In the genomic region with DNA sequence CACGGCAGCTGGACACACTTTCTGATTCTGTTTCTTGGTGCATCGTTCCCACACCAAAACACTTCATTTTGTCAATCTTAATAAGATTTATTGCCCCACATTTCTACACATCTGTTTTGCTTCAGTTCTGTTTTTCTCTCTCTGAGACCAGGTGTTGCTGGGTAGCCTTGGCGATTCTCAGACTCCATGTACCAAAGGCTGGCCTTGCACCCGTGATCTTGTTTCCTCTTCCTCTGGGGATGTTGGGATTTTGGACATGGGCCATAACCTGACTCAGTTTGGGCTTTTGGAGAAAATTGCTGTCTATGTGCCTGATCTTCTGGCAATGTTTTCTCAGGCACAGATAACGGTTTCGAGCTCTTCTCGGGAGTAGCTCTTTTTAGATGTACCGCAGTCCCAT, we compare ENCODE assay signal across 23 mouse cellular contexts. TPM values are rescaled to one million over a fixed set of nuclear protein-coding genes. Genes with fewer than 3 reads are reported as not detected.
DNase-seq lines count a peak whose midpoint lies in the region; ATAC-seq lines count a peak whose summit lies in the region.
"Had no signal": no experiment of that assay in that cellular context is flagged by ENCODE, and none has a peak within 500 bp of the region (broad histone marks: within the 10 kb centered on the region; RNA-seq: fewer than 3 reads in every experiment).

No protein-coding gene starts in this region.

- no peaks in the 10 kb centered on the region for H3K9me3 ChIP-seq in heart, embryonic 12.5 days (replicated peaks)
- no peaks in the 10 kb centered on the region for H3K9me3 ChIP-seq in midbrain, embryonic 14.5 days (ENCODE audit: control insufficient read depth, low read length)
- H3K9me3 ChIP-seq: embryonic facial prominence, embryonic 13.5 days; forebrain, embryonic 12.5 days; G1E; heart, embryonic 15.5 days; hindbrain, embryonic 13.5 days; intestine, embryonic 15.5 days had no signal

- H3K27ac ChIP-seq in heart, embryonic 12.5 days (ENCODE audit: poor library complexity, severe bottlenecking), result no peak overlapping the region
- no peak overlapping the region for H3K27ac ChIP-seq in midbrain, embryonic 14.5 days (replicated peaks; ENCODE audit: low read depth, low read length)
- H3K27ac ChIP-seq: forebrain, embryonic 12.5 days; gastrocnemius, adult 2 months; heart, embryonic 15.5 days; hindbrain, embryonic 13.5 days; intestine, embryonic 15.5 days had no signal

- no peak overlapping the region for H3K9ac ChIP-seq in heart, embryonic 12.5 days
- H3K9ac ChIP-seq in midbrain, embryonic 14.5 days (replicated peaks; ENCODE audit: low read length), result no peak overlapping the region
- H3K9ac ChIP-seq: embryonic facial prominence, embryonic 13.5 days; forebrain, embryonic 12.5 days; heart, embryonic 15.5 days; hindbrain, embryonic 13.5 days; intestine, embryonic 15.5 days had no signal

- 82% methylated on average over 8 of the region's 8 CpGs for WGBS in heart, embryonic 12.5 days
- WGBS in midbrain, embryonic 14.5 days, result 93% methylated on average over 8 of the region's 8 CpGs

- no peak overlapping the region for H3K4me2 ChIP-seq in heart, embryonic 12.5 days
- no peak overlapping the region for H3K4me2 ChIP-seq in midbrain, embryonic 14.5 days (ENCODE audit: low read length)
- H3K4me2 ChIP-seq: embryonic facial prominence, embryonic 13.5 days; forebrain, embryonic 12.5 days; heart, embryonic 15.5 days; hindbrain, embryonic 13.5 days; intestine, embryonic 15.5 days had no signal

- DNase-seq in heart, adult 8-10 months (ENCODE audit: low spot score), result peak; percentile 10
- DNase-seq in A20 (ENCODE audit: low read depth, low spot score) (peak; percentile 46), MN1 (ENCODE audit: low spot score) (peak; percentile 65)
- DNase-seq in mesoderm, embryonic 11.5 days (ENCODE audit: low read depth, low spot score), result peak; percentile 4
- DNase-seq in midbrain, embryonic 14.5 days, result no peak
- DNase-seq: adrenal gland, adult 2 months; adrenal gland, postnatal 25 days; B cell, adult 2 months; cerebellum, adult 18-20 months; cerebellum, adult 9-11 months; cerebellum, postnatal 36 days; gastrocnemius, adult 2 months; gastrocnemius, postnatal 36 days; heart, postnatal 14 days had no signal

- no peak overlapping the region for H3K4me3 ChIP-seq in heart, embryonic 12.5 days
- no peak overlapping the region for H3K4me3 ChIP-seq in midbrain, embryonic 14.5 days (replicated peaks; ENCODE audit: low read depth, low read length)
- H3K4me3 ChIP-seq: embryonic facial prominence, embryonic 13.5 days; forebrain, embryonic 12.5 days; gastrocnemius, adult 2 months; heart, embryonic 15.5 days; hindbrain, embryonic 13.5 days; intestine, embryonic 15.5 days had no signal

- no peaks in the 10 kb centered on the region for H3K36me3 ChIP-seq in heart, embryonic 12.5 days
- no peaks in the 10 kb centered on the region for H3K36me3 ChIP-seq in midbrain, embryonic 14.5 days (ENCODE audit: control insufficient read depth, insufficient read depth, low read length)
- H3K36me3 ChIP-seq: forebrain, embryonic 12.5 days; heart, embryonic 15.5 days; intestine, embryonic 15.5 days had no signal

- no peaks in the 10 kb centered on the region for H3K27me3 ChIP-seq in heart, embryonic 12.5 days (replicated peaks)
- no peaks in the 10 kb centered on the region for H3K27me3 ChIP-seq in midbrain, embryonic 14.5 days (ENCODE audit: control insufficient read depth, insufficient read depth, low read length)
- H3K27me3 ChIP-seq: embryonic facial prominence, embryonic 13.5 days; forebrain, embryonic 12.5 days; heart, embryonic 15.5 days; hindbrain, embryonic 13.5 days; intestine, embryonic 15.5 days had no signal

- no peaks in the 10 kb centered on the region for H3K4me1 ChIP-seq in heart, embryonic 12.5 days (replicated peaks)
- no peaks in the 10 kb centered on the region for H3K4me1 ChIP-seq in midbrain, embryonic 14.5 days (ENCODE audit: control insufficient read depth, insufficient read depth, low read length)
- H3K4me1 ChIP-seq: forebrain, embryonic 12.5 days; heart, embryonic 15.5 days; intestine, embryonic 15.5 days had no signal

- no peak for ATAC-seq in heart, embryonic 12.5 days (ENCODE audit: insufficient number of reproducible peaks, low FRiP score)
- no peak for ATAC-seq in midbrain, embryonic 14.5 days (ENCODE audit: low FRiP score, low TSS enrichment)
- ATAC-seq: CD4-positive, CD25-positive, alpha-beta regulatory T cell, adult 4 months; forebrain, embryonic 16.5 days; intestine, embryonic 15.5 days had no signal

RNA-seq across cellular contexts. Expression of a gene that starts 58.2 kb away (rescaled TPM):
- 10 to 100 TPM in 3 of 4 experiments, 1 to 10 TPM in 1; 9.4 to 12.3 (median 10.8) TPM for total RNA-seq in heart, adult 8-10 months (2022)
- polyA plus RNA-seq in heart, embryonic 12.5 days (2016; fragmentation: Nextera tagmentation; extraction: Ambion mirVana), result 5.4 and 6.7 TPM in 2 replicates
- 12.2 and 16.1 TPM in 2 replicates for polyA plus RNA-seq in midbrain, embryonic 14.5 days (2014; fragmentation: Nextera tagmentation; extraction: Ambion mirVana)
